Mouse (Mus musculus) spleen, embryonic (tissue): ENCODE results near the gene Ypel2.

Experiments used
- CTCF ChIA-PET: fragments of 350-600 bp; sonication (Branson Sonifier 250); formaldehyde crosslinking; loops from one replicate; lab custom pipeline; 2022; lab: Charles Lee

Ypel2 gene

GRCm38 (mm10) chr11:86995625-86996221 is 2.2 kb upstream of the Ypel2 start:
- CTCF ChIA-PET, result interaction anchor here (0.6 to 0.7 kb wide), 2 partner anchors 79 to 166 kb away, joined by 3 to 4 read pairs; no protein-coding TSS in a partner anchor

GRCm38 (mm10) chr11:86994791-86995624 is 1.5 kb upstream of the Ypel2 start:
- CTCF ChIA-PET, result interaction anchor here (0.5 to 0.6 kb wide), 2 partner anchors 79 to 97 kb away, joined by 3 to 4 read pairs; no protein-coding TSS in a partner anchor

- CTCF ChIA-PET, result interaction anchor here (0.5 kb wide), 1 partner anchor 98 kb away, joined by 3 read pairs; no protein-coding TSS in a partner anchor
Observed at GRCm38 (mm10) chr11:86994330-86994729, 823 bp upstream of the Ypel2 start.

GRCm38 (mm10) chr11:86992461-86992988 is 982 bp downstream of the Ypel2 start:
- CTCF ChIA-PET, result interaction anchor here (0.7 kb wide), 1 partner anchor 87 kb away, joined by 4 read pairs; no protein-coding TSS in a partner anchor

GRCm38 (mm10) chr11:86991241-86991640 is 2.3 kb downstream of the Ypel2 start:
- CTCF ChIA-PET, result no interaction called here

- CTCF ChIA-PET, result interaction anchor here (0.5 kb wide), 1 partner anchor 352 kb away, joined by 4 read pairs; no protein-coding TSS in a partner anchor
Observed at GRCm38 (mm10) chr11:86990309-86990708, 3.2 kb downstream of the Ypel2 start.

- CTCF ChIA-PET, result no interaction called here
Observed at GRCm38 (mm10) chr11:86984990-86985389, 8.5 kb downstream of the Ypel2 start.

GRCm38 (mm10) chr11:86983056-86983455 is 10.5 kb downstream of the Ypel2 start:
- CTCF ChIA-PET, result interaction anchor here (0.6 kb wide), 1 partner anchor 627 kb away, joined by 3 read pairs; no protein-coding TSS in a partner anchor

GRCm38 (mm10) chr11:86981229-86981791 is 12.2 kb downstream of the Ypel2 start:
- CTCF ChIA-PET, result no interaction called here

- CTCF ChIA-PET, result no interaction called here
Observed at GRCm38 (mm10) chr11:86980526-86980925, 13.0 kb downstream of the Ypel2 start.

GRCm38 (mm10) chr11:86979799-86980198 is 13.7 kb downstream of the Ypel2 start:
- CTCF ChIA-PET, result interaction anchor here (0.6 kb wide), 1 partner anchor 562 kb away, joined by 10 read pairs; no protein-coding TSS in a partner anchor

GRCm38 (mm10) chr11:86977242-86977641 is 16.3 kb downstream of the Ypel2 start:
- CTCF ChIA-PET, result interaction anchor here (0.6 kb wide), 1 partner anchor 16 kb away, joined by 5 read pairs; no protein-coding TSS in a partner anchor

- CTCF ChIA-PET, result no interaction called here
Observed at GRCm38 (mm10) chr11:86974401-86974800, 19.1 kb downstream of the Ypel2 start.

GRCm38 (mm10) chr11:86973255-86973654 is 20.3 kb downstream of the Ypel2 start:
- CTCF ChIA-PET, result no interaction called here

- CTCF ChIA-PET, result no interaction called here
Observed at GRCm38 (mm10) chr11:86971057-86971753, 22.3 kb downstream of the Ypel2 start.

GRCm38 (mm10) chr11:86969041-86969821 is 24.3 kb downstream of the Ypel2 start:
- CTCF ChIA-PET, result no interaction called here

GRCm38 (mm10) chr11:86967506-86967905 is 26.0 kb downstream of the Ypel2 start:
- CTCF ChIA-PET, result no interaction called here

GRCm38 (mm10) chr11:86966696-86967095 is 26.8 kb downstream of the Ypel2 start:
- CTCF ChIA-PET, result no interaction called here

GRCm38 (mm10) chr11:86965079-86965478 is 28.4 kb downstream of the Ypel2 start:
- CTCF ChIA-PET, result no interaction called here

GRCm38 (mm10) chr11:86963698-86964097 is 29.8 kb downstream of the Ypel2 start:
- CTCF ChIA-PET, result no interaction called here
